Mouse (Mus musculus) E14TG2a.4 (cell line): ENCODE results near the gene P3h1.

Source experiments
- H3K27me3 ChIP-seq: 2 replicates; pipeline ENCODE4 v1.6.1; 2014; ENCODE audit warnings: low read length, control low read depth; ENCODE audit not compliant: insufficient read depth
- H3K36me3 ChIP-seq: 2 replicates; pipeline ENCODE4 v1.6.1; 2014; ENCODE audit warnings: low read length, control low read depth; ENCODE audit not compliant: insufficient read depth
- H3K4me1 ChIP-seq: replicated peaks from 2 replicates; pipeline ENCODE4 v1.6.1; 2014; ENCODE audit warnings: low read depth, low read length, control low read depth
- H3K4me3 ChIP-seq: replicated peaks from 2 replicates; pipeline ENCODE4 v1.5.1; 2014; ENCODE audit warnings: mild to moderate bottlenecking, low read length
- H3K9me3 ChIP-seq: 2 replicates; pipeline ENCODE4 v1.6.1; 2014; ENCODE audit warnings: low read length, control low read depth
- CTCF ChIP-seq: conservative IDR thresholded peaks from 2 replicates; pipeline ENCODE4 v1.5.1; 2014; ENCODE audit warnings: low read length
- NANOG ChIP-seq: IDR thresholded peaks from 2 replicates; pipeline ENCODE4 v1.6.1; 2014; ENCODE audit warnings: borderline replicate concordance, low read length, mixed read lengths
- POU5F1 ChIP-seq: IDR thresholded peaks from 2 replicates; pipeline ENCODE4 v1.6.1; 2014; ENCODE audit warnings: low read length, borderline replicate concordance

Gene P3h1

DNA sequence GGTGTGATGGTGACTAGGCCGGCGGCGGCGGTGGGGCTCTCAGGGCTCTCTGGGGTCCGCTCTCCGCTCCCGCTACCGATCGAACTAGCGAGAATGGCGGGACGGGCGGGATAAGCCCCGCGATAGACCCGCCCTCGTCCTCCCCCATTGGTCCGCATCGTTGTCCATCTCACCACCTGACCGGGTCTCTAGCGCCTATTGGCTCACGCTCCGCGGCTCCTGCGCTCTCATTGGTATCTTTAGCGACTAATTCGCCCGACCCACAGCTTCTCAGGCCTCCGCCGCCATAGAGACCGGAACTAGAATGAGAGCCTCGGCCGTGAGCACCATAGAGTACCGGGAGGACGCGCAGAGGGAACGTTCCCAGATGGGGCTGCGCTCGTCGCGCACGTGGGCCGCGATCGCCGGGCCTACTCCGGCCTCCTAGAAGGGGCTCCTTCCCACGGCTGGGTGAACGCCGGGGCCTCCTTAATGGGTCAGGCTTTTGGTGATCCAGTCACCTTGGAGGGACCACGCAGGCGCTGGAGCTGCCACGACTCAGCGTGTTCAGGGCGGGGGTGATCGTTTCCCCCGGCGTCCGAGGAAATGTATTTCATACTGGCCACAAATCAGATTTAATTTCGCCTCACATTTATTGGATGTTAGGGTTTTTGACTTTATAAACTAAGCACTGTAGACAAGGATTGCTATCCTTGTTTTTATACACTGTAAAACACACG, 61.9 kb downstream of the P3h1 start, which contains the start of gene Ybx1:
Gene Ybx1, minus strand, starts transcription at position 190 of the 719 bp plus-strand sequence.
- Histone ChIP-seq H3K36me3 (peaks cover 44% of the 10 kb centered on the region), H3K4me3 (peak within 1 kb of the TSS; percentile 97), H3K9me3 (no peaks in the 10 kb centered on the region), H3K4me1 (peaks cover 57% of the 10 kb centered on the region), H3K27me3 (no peaks in the 10 kb centered on the region)
- TF ChIP-seq POU5F1 (no peak), CTCF (no peak), NANOG (no peak)

DNA sequence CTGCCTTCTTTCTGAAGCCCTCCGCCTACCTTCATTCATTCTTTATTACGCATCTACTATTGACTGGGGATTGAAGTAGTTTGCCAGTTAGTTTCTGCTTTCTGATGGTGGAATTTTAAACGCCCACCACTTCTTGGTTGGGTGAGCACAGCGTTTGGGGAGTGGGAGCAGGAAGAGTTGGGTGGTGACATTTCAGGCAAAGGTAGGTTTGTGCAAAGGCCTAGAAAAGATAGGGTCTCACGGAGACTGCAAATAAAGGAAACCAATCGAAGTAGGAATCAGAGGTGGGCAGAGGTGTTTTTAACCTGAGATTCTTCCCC, 62.4 kb downstream of the P3h1 start:
- Histone ChIP-seq H3K36me3 (peaks cover 41% of the 10 kb centered on the region), H3K27me3 (no peaks in the 10 kb centered on the region), H3K4me3 (peak overlapping the region; percentile 97), H3K9me3 (no peaks in the 10 kb centered on the region), H3K4me1 (peaks cover 52% of the 10 kb centered on the region)
- TF ChIP-seq CTCF = no peak
- TF ChIP-seq POU5F1 = no peak
- TF ChIP-seq NANOG = no peak

DNA sequence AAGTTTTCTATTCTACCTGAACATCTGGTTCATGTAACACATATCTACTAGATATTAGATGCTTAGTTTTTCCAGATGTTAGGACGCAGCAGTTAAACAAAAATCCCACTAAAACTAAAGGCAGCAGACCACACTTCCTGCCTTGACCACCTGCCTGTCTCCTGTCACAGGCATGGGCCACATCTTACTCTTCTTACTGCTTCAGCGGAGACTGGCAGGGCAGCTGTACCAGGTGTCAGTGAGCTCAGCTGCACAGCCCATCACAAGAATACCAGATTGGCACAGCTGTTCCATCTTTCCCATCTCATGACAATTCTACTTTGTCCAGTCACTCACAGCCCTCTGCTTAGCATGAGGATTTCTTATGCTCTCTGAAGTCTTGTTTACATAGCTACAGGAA, 64.6 kb downstream of the P3h1 start:
- Histone ChIP-seq H3K4me3 (no peak overlapping the region), H3K4me1 (peaks cover 32% of the 10 kb centered on the region), H3K9me3 (no peaks in the 10 kb centered on the region), H3K36me3 (peaks cover 37% of the 10 kb centered on the region), H3K27me3 (no peaks in the 10 kb centered on the region)
- TF ChIP-seq CTCF (no peak), NANOG (no peak), POU5F1 (no peak)
